Mouse (Mus musculus) CH12.LX (cell line): ENCODE data around the gene Pjvk. TPM values are rescaled to one million over a fixed set of nuclear protein-coding genes. Genes with fewer than 3 reads are reported as not detected.

ENCODE experiments used
- DNase-seq: peaks from one replicate; pipeline ENCODE4 v3.0.0-alpha.2; 2013; ENCODE audit errors: extremely low read depth
- H3K27ac ChIP-seq: 2 replicates; pipeline ENCODE4 v1.5.1; 2012; ENCODE audit warnings: low read depth, mild to moderate bottlenecking, control low read depth, moderate library complexity; ENCODE audit not compliant: insufficient read depth
- H3K27me3 ChIP-seq: replicated peaks from 2 replicates; pipeline ENCODE3; 2012; ENCODE audit warnings: inconsistent platforms
- H3K36me3 ChIP-seq, 2 experiments: replicated peaks in 1 of 2; 2 replicates each; pipeline versions ENCODE3 to v1.6.1; 2012; ENCODE audit warnings: inconsistent platforms in 1 of 2, low read length in 1 of 2, mild to moderate bottlenecking in 1 of 2, mixed read lengths in 1 of 2, moderate library complexity in 1 of 2; ENCODE audit not compliant: control insufficient read depth in 1 of 2, insufficient read depth in 1 of 2
- H3K4me1 ChIP-seq, 2 experiments: 2 replicates each; pipeline ENCODE4 v1.6.1; 2012; ENCODE audit warnings: inconsistent platforms in 1 of 2, moderate library complexity in 1 of 2; ENCODE audit not compliant: insufficient read depth in 2 of 2, control insufficient read depth in 1 of 2
- H3K4me2 ChIP-seq: 2 replicates; pipeline ENCODE4 v1.6.1; 2012; ENCODE audit warnings: low read depth, mild to moderate bottlenecking, control low read depth; ENCODE audit not compliant: poor library complexity, insufficient read depth, severe bottlenecking
- H3K4me3 ChIP-seq, 3 experiments: fragments of 150-350 bp in 1 of 3; sonication (generic) in 1 of 3; replicated peaks in 1 of 3; 2 replicates each; pipeline versions ENCODE3 to v1.5.1; 2011 to 2012; ENCODE audit warnings: low read depth in 2 of 3, low read length in 2 of 3, mild to moderate bottlenecking in 2 of 3, moderate library complexity in 2 of 3, control low read depth in 1 of 3, improper control_type of control experiment in 1 of 3, inconsistent platforms in 1 of 3, mixed read lengths in 1 of 3; ENCODE audit not compliant: poor library complexity in 1 of 3
- H3K79me2 ChIP-seq: replicated peaks from 2 replicates; pipeline ENCODE4 v1.6.1; 2012; ENCODE audit warnings: mild to moderate bottlenecking, moderate library complexity; ENCODE audit not compliant: control insufficient read depth, poor library complexity, insufficient read depth, severe bottlenecking; ENCODE audit errors: extremely low read depth
- H3K9ac ChIP-seq: 2 replicates; pipeline ENCODE4 v1.6.1; 2012; ENCODE audit warnings: low read depth, mild to moderate bottlenecking, control low read depth, moderate library complexity; ENCODE audit not compliant: insufficient read depth
- H3K9me3 ChIP-seq: replicated peaks from 2 replicates; pipeline ENCODE3; 2012; ENCODE audit warnings: low read length, inconsistent platforms, mixed read lengths
- BHLHE40 ChIP-seq: IDR thresholded peaks from 2 replicates; pipeline ENCODE4 v1.6.1; 2011; ENCODE audit warnings: mild to moderate bottlenecking, low read depth, low read length, improper control_type of control experiment
- CHD2 ChIP-seq: IDR thresholded peaks from 2 replicates; pipeline ENCODE4 v1.6.1; 2011; ENCODE audit warnings: low read length, improper control_type of control experiment
- E2F4 ChIP-seq: IDR thresholded peaks from 2 replicates; pipeline ENCODE4 v1.6.1; 2011; ENCODE audit warnings: low read depth, low read length, improper control_type of control experiment; ENCODE audit not compliant: insufficient replicate concordance
- ETS1 ChIP-seq: conservative IDR thresholded peaks from 2 replicates; pipeline ENCODE4 v1.6.1; 2012; ENCODE audit warnings: low read depth, mild to moderate bottlenecking, inconsistent platforms, low read length, improper control_type of control experiment, moderate library complexity
- GABPA ChIP-seq: IDR thresholded peaks from 2 replicates; pipeline ENCODE4 v1.6.1; 2012; ENCODE audit warnings: low read depth, low read length, improper control_type of control experiment, inconsistent platforms; ENCODE audit not compliant: insufficient replicate concordance
- HCFC1 ChIP-seq: IDR thresholded peaks from 2 replicates; pipeline ENCODE4 v1.6.1; 2012; ENCODE audit warnings: low read depth, mild to moderate bottlenecking, inconsistent platforms, low read length, improper control_type of control experiment
- IRF4 ChIP-seq: IDR thresholded peaks from 2 replicates; pipeline ENCODE4 v1.6.1; 2014; ENCODE audit warnings: low read depth, mild to moderate bottlenecking, inconsistent platforms, low read length, improper control_type of control experiment
- KAT2A ChIP-seq: IDR thresholded peaks from 2 replicates; pipeline ENCODE4 v1.6.1; 2012; ENCODE audit warnings: low read length, improper control_type of control experiment, inconsistent platforms; ENCODE audit not compliant: insufficient replicate concordance
- MAZ ChIP-seq: IDR thresholded peaks from 2 replicates; pipeline ENCODE4 v1.6.1; 2012; ENCODE audit warnings: low read depth, mild to moderate bottlenecking, inconsistent platforms, low read length, improper control_type of control experiment, moderate library complexity
- NRF1 ChIP-seq: IDR thresholded peaks from 2 replicates; pipeline ENCODE4 v1.6.1; 2014; ENCODE audit warnings: low read depth, mild to moderate bottlenecking, inconsistent platforms, low read length, improper control_type of control experiment, moderate library complexity
- PAX5 ChIP-seq: IDR thresholded peaks from 2 replicates; pipeline ENCODE4 v1.6.1; 2012; ENCODE audit warnings: low read length, inconsistent platforms, mixed read lengths
- POLR2A ChIP-seq: IDR thresholded peaks from 2 replicates; pipeline ENCODE4 v1.6.1; 2011; ENCODE audit warnings: low read depth, mild to moderate bottlenecking, improper control_type of control experiment, low read length
- POLR2AphosphoS2 ChIP-seq: IDR thresholded peaks from 2 replicates; pipeline ENCODE4 v1.6.1; 2011; ENCODE audit warnings: low read depth, low read length, improper control_type of control experiment
- RAD21 ChIP-seq: IDR thresholded peaks from 2 replicates; pipeline ENCODE4 v1.6.1; 2011; ENCODE audit warnings: low read depth, mild to moderate bottlenecking, low read length, improper control_type of control experiment, moderate library complexity
- SMC3 ChIP-seq: IDR thresholded peaks from 2 replicates; pipeline ENCODE4 v1.6.1; 2011; ENCODE audit warnings: low read depth, low read length, improper control_type of control experiment
- TBP ChIP-seq: conservative IDR thresholded peaks from 2 replicates; pipeline ENCODE4 v1.6.1; 2011; ENCODE audit warnings: low read depth, low read length, improper control_type of control experiment
- TCF12 ChIP-seq: IDR thresholded peaks from 2 replicates; pipeline ENCODE4 v1.6.1; 2014; ENCODE audit warnings: low read depth, mild to moderate bottlenecking, inconsistent platforms, low read length, improper control_type of control experiment
- ZMIZ1 ChIP-seq: IDR thresholded peaks from 2 replicates; pipeline ENCODE4 v1.6.1; 2012; ENCODE audit warnings: low read depth, mild to moderate bottlenecking, inconsistent platforms, low read length, improper control_type of control experiment
- dilution Hi-C: fragments of 300-500 bp; cut with MboI; formaldehyde crosslinking; loops from 2 replicates; pipeline ENCODE4 v1.14.3; 2020; ENCODE audit warnings: low sequenced_read_pairs; ENCODE audit not compliant: extremely low pct_unique_long_range_greater_than_20kb, extremely low pct_ligation_motif_present
- in situ Hi-C: fragments of 300-500 bp; cut with MboI; formaldehyde crosslinking; loops from 3 replicates; pipeline ENCODE4 v1.14.3; 2019; ENCODE audit warnings: low sequenced_read_pairs, low pct_ligation_motif_present, low pct_unique_long_range_greater_than_20kb, mixed read lengths
- polyA plus RNA-seq: library from polyadenylated mRNA; unstranded; fragments of >175 nt; gene quantifications from 2 replicates; pipeline ENCODE4 v1.2.1, GENCODE M21; 2012; ENCODE audit warnings: low read depth; ENCODE audit not compliant: insufficient read length
- total RNA-seq, 2 experiments: library from RNA; depleted of rRNA; stranded (reverse); fragments of 300-350 nt in 1 of 2; fragments of >200 nt in 1 of 2; gene quantifications; 2 replicates each; pipeline ENCODE4 v1.2.3; 2012 to 2014

Gene Pjvk
- total and polyA plus RNA-seq, 3 experiments = not detected

DNA sequence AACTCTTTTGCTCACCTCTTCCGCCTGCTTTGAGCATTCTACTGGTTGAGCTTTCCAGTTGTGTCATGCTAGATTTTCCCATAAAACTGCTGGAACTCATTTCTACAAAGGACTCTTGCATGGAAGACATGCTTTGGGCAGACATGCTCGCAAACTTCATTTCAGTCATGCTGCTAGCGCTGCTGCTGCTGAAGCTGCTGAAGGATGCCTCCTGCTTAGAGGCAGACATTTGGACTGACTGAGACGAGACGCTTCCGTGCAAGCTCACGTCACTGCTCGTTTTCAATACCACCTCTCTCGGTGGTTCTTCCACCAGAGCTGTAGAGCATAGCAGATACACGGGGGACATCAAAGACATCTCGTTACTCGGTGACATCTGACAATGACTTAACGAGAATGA lies 57.4 kb downstream of the Pjvk start:
- no peak for TF ChIP-seq ETS1
- TF ChIP-seq SMC3 = no peak
- no peak for TF ChIP-seq ZMIZ1
- no peak for TF ChIP-seq NRF1
- no peak for TF ChIP-seq CHD2
- no peak for TF ChIP-seq RAD21
- no peak for TF ChIP-seq POLR2AphosphoS2
- no peak for TF ChIP-seq POLR2A
- TF ChIP-seq GABPA = no peak
- TF ChIP-seq BHLHE40 = no peak
- no peak for TF ChIP-seq PAX5
- TF ChIP-seq HCFC1 = no peak
- no peak for TF ChIP-seq IRF4
- no peak for TF ChIP-seq TCF12
- no peak for TF ChIP-seq E2F4
- TF ChIP-seq TBP = no peak
- TF ChIP-seq KAT2A = no peak
- no peak for TF ChIP-seq MAZ
- H3K36me3 ChIP-seq = peaks cover 35 to 75% of the 10 kb centered on the region in 2 experiments
- dilution Hi-C loops = no loop called here

More for the DNA sequence above, 57.4 kb downstream of the Pjvk start:
- Histone ChIP-seq H3K27me3 (no peaks in the 10 kb centered on the region), H3K4me2 (no peak overlapping the region), H3K27ac (no peak overlapping the region), H3K79me2 (no peaks in the 10 kb centered on the region), H3K9me3 (peaks cover 19% of the 10 kb centered on the region), H3K4me1 (peaks cover 0 to 13% of the 10 kb centered on the region in 2 experiments; a peak in 2 of 4 replicates), H3K4me3 (no peak overlapping the region), H3K9ac (no peak overlapping the region)
- DNase-seq = no peak
- in situ Hi-C loops = no loop called here

Other genes with a start within 250 kb of the Pjvk start
- 0.38 TPM in 1 of 2 replicates, not detected in the other for gene Osbpl6, start 242.0 kb upstream of the Pjvk start, total RNA-seq (2012; rRNA removed)
- 0.19 TPM in 2 replicates for gene Osbpl6, start 242.0 kb upstream of the Pjvk start, total RNA-seq (2014; rRNA removed)
- gene Osbpl6, start 242.0 kb upstream of the Pjvk start, polyA plus RNA-seq = 0.35 and 0.60 TPM in 2 replicates
- 5.6 and 8.4 TPM in 2 replicates for gene Prkra, start 461 bp upstream of the Pjvk start, total RNA-seq (2012; rRNA removed)
- 13.5 and 13.7 TPM in 2 replicates for gene Prkra, start 461 bp upstream of the Pjvk start, total RNA-seq (2014; rRNA removed)
- 6.8 and 7.0 TPM in 2 replicates for gene Prkra, start 461 bp upstream of the Pjvk start, polyA plus RNA-seq
- gene Fkbp7, start 24.6 kb downstream of the Pjvk start, total RNA-seq (2012; rRNA removed) = 1.3 and 1.5 TPM in 2 replicates
- gene Fkbp7, start 24.6 kb downstream of the Pjvk start, total RNA-seq (2014; rRNA removed) = 1.7 and 2.4 TPM in 2 replicates
- 1.5 and 1.9 TPM in 2 replicates for gene Fkbp7, start 24.6 kb downstream of the Pjvk start, polyA plus RNA-seq
- gene Plekha3, start 26.8 kb downstream of the Pjvk start, total RNA-seq (2012; rRNA removed) = 12.1 and 16.9 TPM in 2 replicates
- 38.6 and 43.8 TPM in 2 replicates for gene Plekha3, start 26.8 kb downstream of the Pjvk start, total RNA-seq (2014; rRNA removed)
- gene Plekha3, start 26.8 kb downstream of the Pjvk start, polyA plus RNA-seq = 28.4 and 30.0 TPM in 2 replicates